Mouse (Mus musculus) intestine, embryonic 15.5 days (tissue): Measurements from ENCODE around the gene Myo1f. TPM values are rescaled to one million over a fixed set of nuclear protein-coding genes. Genes with fewer than 3 reads are reported as not detected.
A peak's percentile ranks its signal among the peaks of the same experiment; 100 is the strongest.

Experiments used
- ATAC-seq: fragments of 200-750 bp; cut with Nextera tagmentation; 2 replicates; pipeline ENCODE4 v1.8.0; 2017; ENCODE audit warnings: moderate TSS enrichment, moderate library complexity
- H3K27ac ChIP-seq: fragments of 300-500 bp; sonication (generic); 2 replicates; pipeline ENCODE4 v1.5.1; 2015; ENCODE audit warnings: mild to moderate bottlenecking, inconsistent platforms
- H3K27me3 ChIP-seq: fragments of 300-500 bp; sonication (generic); replicated peaks from 2 replicates; pipeline ENCODE4 v1.6.1; 2015; ENCODE audit warnings: inconsistent platforms
- H3K36me3 ChIP-seq: fragments of 300-500 bp; sonication (generic); 2 replicates; pipeline ENCODE4 v1.6.1; 2015; ENCODE audit warnings: inconsistent platforms
- H3K4me1 ChIP-seq: fragments of 300-500 bp; sonication (generic); replicated peaks from 2 replicates; pipeline ENCODE4 v1.6.1; 2015; ENCODE audit warnings: inconsistent platforms
- H3K4me2 ChIP-seq: fragments of 300-500 bp; sonication (generic); replicated peaks from 2 replicates; pipeline ENCODE4 v1.6.1; 2015; ENCODE audit warnings: mild to moderate bottlenecking, inconsistent platforms
- H3K4me3 ChIP-seq: fragments of 300-500 bp; sonication (generic); replicated peaks from 2 replicates; pipeline ENCODE4 v1.5.1; 2015; ENCODE audit warnings: inconsistent platforms
- H3K9ac ChIP-seq: fragments of 300-500 bp; sonication (generic); 2 replicates; pipeline ENCODE4 v1.6.1; 2015; ENCODE audit warnings: inconsistent platforms
- H3K9me3 ChIP-seq: fragments of 300-500 bp; sonication (generic); 2 replicates; pipeline ENCODE4 v1.6.1; 2016; ENCODE audit warnings: inconsistent platforms
- WGBS: fragments of 180-500 bp; shearing (Covaris S2); methylation state at CpG from one replicate; pipeline ENCODE4 v1.1.7; 2015; 5-methylcytosine and 5-hydroxymethylcytosine counted together
- polyA plus RNA-seq: library from polyadenylated mRNA; unstranded; fragments of >200 nt; fragmentation: Nextera tagmentation; extraction: Ambion mirVana; gene quantifications from 2 replicates; pipeline ENCODE4 v1.2.1, GENCODE M21; 2015

Myo1f gene
- polyA plus RNA-seq, 1 experiment from 2014 or later, result 3.9 TPM

DNA sequence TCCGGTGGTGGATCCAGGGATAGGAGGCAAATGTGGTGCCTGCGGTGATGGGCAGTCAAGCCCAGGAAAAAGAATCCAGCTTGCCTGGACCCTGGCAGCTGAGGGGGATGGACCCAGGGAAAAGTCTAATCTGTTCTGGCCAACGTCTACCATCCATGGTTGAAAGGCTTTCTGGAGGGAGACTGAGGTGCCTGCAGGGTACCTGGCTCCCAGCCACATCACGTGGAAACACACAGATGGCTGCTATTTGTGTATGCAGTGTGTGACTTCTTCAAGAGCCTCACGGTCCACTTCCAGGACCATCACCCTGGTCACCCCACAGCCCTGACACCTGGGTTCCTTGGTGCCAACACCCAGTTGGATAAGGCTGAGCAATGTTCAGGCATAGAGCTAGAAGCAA, 76.3 kb downstream of the Myo1f start:
- no peaks in the 10 kb centered on the region for H3K27me3 ChIP-seq
- peaks cover 13% of the 10 kb centered on the region for H3K36me3 ChIP-seq
- H3K27ac ChIP-seq, result no peak overlapping the region
- 84% methylated on average over 5 of the region's 5 CpGs for WGBS
- no peak for ATAC-seq
- peaks cover 7% of the 10 kb centered on the region for H3K4me1 ChIP-seq
- no peak overlapping the region for H3K4me3 ChIP-seq
- no peaks in the 10 kb centered on the region for H3K9me3 ChIP-seq
- no peak overlapping the region for H3K9ac ChIP-seq
- no peak overlapping the region for H3K4me2 ChIP-seq

DNA sequence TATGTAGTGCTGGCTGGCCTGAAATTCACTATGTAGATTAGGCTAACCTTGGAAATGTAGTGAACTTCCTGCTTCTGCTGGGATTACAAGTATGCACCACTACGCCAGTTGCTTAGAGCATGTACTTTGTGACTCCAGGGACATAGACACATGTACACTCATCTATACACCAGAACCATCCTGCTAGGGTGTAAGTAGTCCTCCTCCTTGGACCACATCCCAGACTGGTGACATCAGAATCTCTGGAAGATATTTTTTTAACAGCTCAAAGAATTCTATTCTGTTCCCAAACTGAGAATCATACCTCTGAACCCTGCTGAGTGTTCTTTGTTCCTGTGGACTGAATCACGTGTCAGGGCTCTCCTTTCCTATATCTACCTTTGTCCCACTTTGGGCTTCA, 81.5 kb downstream of the Myo1f start:
- no peak overlapping the region for H3K9ac ChIP-seq
- H3K36me3 ChIP-seq, result peaks cover under 1% of the 10 kb centered on the region; the same call in 1 of the 2 replicates

GRCm38 (mm10) chr17:33637516-33638276, 82.2 kb downstream of the Myo1f start, which contains the start of gene Pram1:
Gene Pram1 (plus strand): TSS chr17:33638056.
- no peak within 1 kb of the TSS for H3K27ac ChIP-seq
- no peak within 1 kb of the TSS for H3K9ac ChIP-seq
- no peaks in the 10 kb centered on the region for H3K27me3 ChIP-seq
- no peaks in the 10 kb centered on the region; the same call in 1 of the 2 replicates for H3K36me3 ChIP-seq
- ATAC-seq, result no peak
- no peak within 1 kb of the TSS for H3K4me2 ChIP-seq
- no peak within 1 kb of the TSS for H3K4me3 ChIP-seq
- no peaks in the 10 kb centered on the region for H3K4me1 ChIP-seq
- 87% methylated on average over 4 of the region's 4 CpGs for WGBS
- no peaks in the 10 kb centered on the region for H3K9me3 ChIP-seq

More for the DNA sequence above, 81.5 kb downstream of the Myo1f start:
- Histone ChIP-seq H3K27ac (no peak overlapping the region), H3K4me3 (no peak overlapping the region), H3K27me3 (no peaks in the 10 kb centered on the region), H3K4me2 (no peak overlapping the region), H3K9me3 (no peaks in the 10 kb centered on the region), H3K4me1 (no peaks in the 10 kb centered on the region)
- ATAC-seq, result no peak
- WGBS, result 73% methylated on average over 2 of the region's 2 CpGs

DNA sequence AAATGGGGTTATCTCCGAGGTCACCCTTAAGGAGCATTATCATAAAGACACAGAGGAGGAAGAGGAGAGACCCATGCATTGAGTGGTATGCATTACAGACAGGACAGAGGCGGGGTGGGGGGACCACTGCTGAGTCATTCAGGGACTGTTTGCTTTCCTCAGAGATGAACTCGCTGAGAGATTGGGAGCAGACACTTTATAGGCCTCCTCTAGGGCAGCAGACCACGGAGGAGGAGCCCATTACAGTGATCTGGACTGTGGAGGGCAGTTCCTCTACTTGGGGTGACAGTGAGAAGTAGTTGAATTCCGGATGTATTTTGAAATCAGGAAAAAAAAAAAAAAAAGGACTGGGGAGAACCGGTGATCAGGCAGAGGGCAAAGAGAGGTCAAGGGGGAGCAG, 84.2 kb downstream of the Myo1f start:
- 54% methylated on average over 6 of the region's 6 CpGs for WGBS
- ATAC-seq, result no peak
- no peaks in the 10 kb centered on the region for H3K27me3 ChIP-seq

GRCm38 (mm10) chr17:33644068-33644467, 88.6 kb downstream of the Myo1f start:
- H3K4me1 ChIP-seq, result no peaks in the 10 kb centered on the region
- H3K4me3 ChIP-seq, result no peak overlapping the region
- ATAC-seq, result no peak
- WGBS, result 90% methylated on average over 4 of the region's 4 CpGs
- no peaks in the 10 kb centered on the region for H3K27me3 ChIP-seq
- H3K4me2 ChIP-seq, result no peak overlapping the region
- H3K9me3 ChIP-seq, result no peaks in the 10 kb centered on the region
- no peak overlapping the region for H3K27ac ChIP-seq
- H3K36me3 ChIP-seq, result peaks cover 42% of the 10 kb centered on the region
- no peak overlapping the region for H3K9ac ChIP-seq

More for the DNA sequence above, 84.2 kb downstream of the Myo1f start:
- Histone ChIP-seq H3K4me3 (no peak overlapping the region), H3K4me1 (no peaks in the 10 kb centered on the region), H3K27ac (no peak overlapping the region), H3K36me3 (peaks cover 10% of the 10 kb centered on the region), H3K9ac (no peak overlapping the region), H3K9me3 (no peaks in the 10 kb centered on the region), H3K4me2 (no peak overlapping the region)

DNA sequence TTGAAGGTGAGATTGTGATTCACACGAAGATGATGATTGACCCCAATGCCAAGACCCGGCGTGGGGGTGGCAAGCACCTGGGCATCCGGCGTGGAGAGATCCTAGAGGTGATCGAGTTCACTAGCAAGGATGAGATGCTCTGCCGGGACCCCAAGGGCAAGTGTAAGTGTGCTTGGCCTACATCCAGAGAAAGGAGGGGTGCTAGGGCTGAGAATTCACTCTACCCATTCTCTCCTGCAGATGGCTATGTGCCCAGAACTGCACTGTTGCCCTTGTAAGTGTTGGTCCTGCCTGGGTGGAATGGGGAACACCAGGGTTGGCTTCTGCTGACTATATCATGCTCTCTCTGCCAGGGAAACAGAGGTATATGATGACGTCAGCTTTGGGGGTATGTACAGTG, 89.6 kb downstream of the Myo1f start:
- no peak for ATAC-seq
- 93% methylated on average over 8 of the region's 8 CpGs for WGBS
- Histone ChIP-seq H3K36me3 (peaks cover 51% of the 10 kb centered on the region), H3K27ac (no peak overlapping the region), H3K9me3 (no peaks in the 10 kb centered on the region), H3K4me2 (no peak overlapping the region), H3K4me3 (no peak overlapping the region), H3K4me1 (no peaks in the 10 kb centered on the region), H3K9ac (no peak overlapping the region), H3K27me3 (no peaks in the 10 kb centered on the region)

GRCm38 (mm10) chr17:33649781-33650475, 94.4 kb downstream of the Myo1f start:
- ATAC-seq, result peak; percentile 62
- Histone ChIP-seq H3K27ac (no peak overlapping the region), H3K36me3 (peaks cover 50% of the 10 kb centered on the region)

More at GRCm38 (mm10) chr17:33649781-33650475, 94.4 kb downstream of the Myo1f start:
- Histone ChIP-seq H3K4me2 (no peak overlapping the region), H3K27me3 (no peaks in the 10 kb centered on the region), H3K9ac (no peak overlapping the region), H3K4me3 (no peak overlapping the region), H3K9me3 (no peaks in the 10 kb centered on the region), H3K4me1 (no peaks in the 10 kb centered on the region)
- WGBS, result 98% methylated on average over 34 of the region's 34 CpGs

Other genes with a start within 250 kb of the Myo1f start
- gene Zfp81, start 196.8 kb upstream of the Myo1f start, polyA plus RNA-seq, result 7.0 and 7.3 TPM in 2 replicates
- gene Zfp101, start 161.1 kb upstream of the Myo1f start, polyA plus RNA-seq, result 11.3 and 13.1 TPM in 2 replicates
- not detected in 2 replicates for gene Actl9, start 122.8 kb upstream of the Myo1f start, polyA plus RNA-seq
- gene Adamts10, start 31.5 kb upstream of the Myo1f start, polyA plus RNA-seq, result 37.6 and 42.1 TPM in 2 replicates
- 37.0 and 37.7 TPM in 2 replicates for gene Zfp414, start 73.4 kb downstream of the Myo1f start, polyA plus RNA-seq
- 0.53 and 0.90 TPM in 2 replicates for gene Pram1, start 82.3 kb downstream of the Myo1f start, polyA plus RNA-seq
- 276 and 325 TPM in 2 replicates for gene Hnrnpm, start 131.2 kb downstream of the Myo1f start, polyA plus RNA-seq
- gene March2, start 163.0 kb downstream of the Myo1f start, polyA plus RNA-seq, result 49.4 and 52.7 TPM in 2 replicates
- 206 and 218 TPM in 2 replicates for gene Rab11b, start 204.8 kb downstream of the Myo1f start, polyA plus RNA-seq
- gene Angptl4, start 226.1 kb downstream of the Myo1f start, polyA plus RNA-seq, result 20.7 and 23.4 TPM in 2 replicates